Mouse (Mus musculus) limb, embryonic 14.5 days (tissue): Measurements from ENCODE around the gene Lrmda. TPM values are rescaled to one million over a fixed set of nuclear protein-coding genes. Genes with fewer than 3 reads are reported as not detected.

Experiments
- ATAC-seq: fragments of 200-750 bp; cut with Nextera tagmentation; 2 replicates; pipeline ENCODE4 v1.8.0; 2017; ENCODE audit warnings: low read depth, moderate number of reproducible peaks, moderate TSS enrichment; ENCODE audit not compliant: low FRiP score
- DNase-seq: peaks from one replicate; pipeline ENCODE4 v3.0.0-alpha.2; 2015; ENCODE audit warnings: low spot score
- H3K27ac ChIP-seq: fragments of 300-500 bp; sonication (generic); replicated peaks from 2 replicates; pipeline ENCODE4 v1.5.1; 2014; ENCODE audit warnings: low read depth, mild to moderate bottlenecking, low read length, moderate library complexity, mixed read lengths
- H3K27me3 ChIP-seq: fragments of 300-500 bp; sonication (generic); 2 replicates; pipeline ENCODE4 v1.6.1; 2014; ENCODE audit warnings: low read length, mixed read lengths; ENCODE audit not compliant: control insufficient read depth, insufficient read depth
- H3K36me3 ChIP-seq: fragments of 300-500 bp; sonication (generic); 2 replicates; pipeline ENCODE4 v1.6.1; 2014; ENCODE audit warnings: mild to moderate bottlenecking, low read length, moderate library complexity, mixed read lengths; ENCODE audit not compliant: control insufficient read depth, insufficient read depth
- H3K4me1 ChIP-seq: fragments of 300-500 bp; sonication (generic); 2 replicates; pipeline ENCODE4 v1.6.1; 2014; ENCODE audit warnings: antibody characterized with exemption, low read length, mixed read lengths; ENCODE audit not compliant: control insufficient read depth, insufficient read depth
- H3K4me2 ChIP-seq: fragments of 300-500 bp; sonication (generic); replicated peaks from 2 replicates; pipeline ENCODE4 v1.6.1; 2014; ENCODE audit warnings: low read depth, mild to moderate bottlenecking, low read length, moderate library complexity; ENCODE audit not compliant: severe bottlenecking
- H3K4me3 ChIP-seq: fragments of 300-500 bp; sonication (generic); replicated peaks from 2 replicates; pipeline ENCODE4 v1.5.1; 2014; ENCODE audit warnings: low read length
- H3K9ac ChIP-seq: fragments of 300-500 bp; sonication (generic); 2 replicates; pipeline ENCODE4 v1.6.1; 2014; ENCODE audit warnings: mild to moderate bottlenecking, low read depth, low read length, moderate library complexity; ENCODE audit not compliant: severe bottlenecking
- H3K9me3 ChIP-seq: fragments of 300-500 bp; sonication (generic); 2 replicates; pipeline ENCODE4 v1.6.1; 2016; ENCODE audit warnings: low read length; ENCODE audit not compliant: control insufficient read depth
- POLR2A ChIP-seq: fragments of 200-500 bp; IDR thresholded peaks from 2 replicates; pipeline ENCODE4 v1.8.0; 2012; ENCODE audit warnings: inconsistent platforms, mild to moderate bottlenecking, moderate library complexity, borderline replicate concordance; ENCODE audit not compliant: insufficient read depth, insufficient read length; ENCODE audit errors: extremely low read depth
- WGBS: fragments of 180-500 bp; shearing (Covaris S2); extraction: QIAGEN DNeasy Blood & Tissue Kit; methylation state at CpG from one replicate; pipeline ENCODE4 v1.1.7; 2014; 5-methylcytosine and 5-hydroxymethylcytosine counted together
- polyA plus RNA-seq, 2 experiments: library from polyadenylated mRNA; depleted of rRNA in 1 of 2; stranded (reverse) in 1 of 2; unstranded in 1 of 2; fragments of >200 nt; fragmentation: Nextera tagmentation in 1 of 2; extraction: Ambion mirVana in 1 of 2; gene quantifications; 2 replicates each; pipeline versions ENCODE4 v1.2.1 to v1.2.3; 2012 to 2014

The Lrmda gene
- polyA plus RNA-seq, 2 experiments: 0.08 to 0.72 TPM

GRCm38 (mm10) chr14:22201667-22202066 is 182.2 kb downstream of the Lrmda start:
- Histone ChIP-seq H3K9me3 (no peaks in the 10 kb centered on the region), H3K4me2 (no peak overlapping the region), H3K27ac (no peak overlapping the region), H3K9ac (no peak overlapping the region), H3K27me3 (no peaks in the 10 kb centered on the region), H3K4me3 (no peak overlapping the region), H3K36me3 (no peaks in the 10 kb centered on the region), H3K4me1 (no peaks in the 10 kb centered on the region; the same call in 1 of the 2 replicates)
- no peak for ATAC-seq
- TF ChIP-seq POLR2A: no peak
- WGBS: 36% methylated on average over 2 of the region's 2 CpGs
- no peak for DNase-seq

- H3K9me3 ChIP-seq: no peaks in the 10 kb centered on the region
- H3K27ac ChIP-seq: no peak overlapping the region
- H3K36me3 ChIP-seq: no peaks in the 10 kb centered on the region
- H3K27me3 ChIP-seq: no peaks in the 10 kb centered on the region
- no peak for DNase-seq
- no peak overlapping the region for H3K9ac ChIP-seq
- H3K4me2 ChIP-seq: no peak overlapping the region
- ATAC-seq: no peak
- WGBS: 86% methylated on average over 1 of the region's 1 CpGs
- H3K4me3 ChIP-seq: no peak overlapping the region
- TF ChIP-seq POLR2A: no peak
- no peaks in the 10 kb centered on the region for H3K4me1 ChIP-seq
Measured at GRCm38 (mm10) chr14:22210601-22211000, 191.1 kb downstream of the Lrmda start.

GRCm38 (mm10) chr14:22218183-22218582 is 198.7 kb downstream of the Lrmda start:
- H3K4me2 ChIP-seq: no peak overlapping the region
- H3K9me3 ChIP-seq: no peaks in the 10 kb centered on the region
- no peak for ATAC-seq
- no peaks in the 10 kb centered on the region for H3K36me3 ChIP-seq
- no peak for TF ChIP-seq POLR2A
- WGBS: 87% methylated on average over 4 of the region's 4 CpGs
- H3K4me3 ChIP-seq: no peak overlapping the region
- no peak overlapping the region for H3K27ac ChIP-seq
- H3K9ac ChIP-seq: no peak overlapping the region
- DNase-seq: no peak
- H3K4me1 ChIP-seq: no peaks in the 10 kb centered on the region
- H3K27me3 ChIP-seq: no peaks in the 10 kb centered on the region

- Histone ChIP-seq H3K27ac (no peak overlapping the region), H3K4me2 (no peak overlapping the region), H3K4me3 (no peak overlapping the region), H3K36me3 (no peaks in the 10 kb centered on the region), H3K4me1 (no peaks in the 10 kb centered on the region), H3K9ac (no peak overlapping the region), H3K27me3 (no peaks in the 10 kb centered on the region), H3K9me3 (no peaks in the 10 kb centered on the region)
- 82% methylated on average over 1 of the region's 1 CpGs for WGBS
- TF ChIP-seq POLR2A: no peak
- DNase-seq (no peak), ATAC-seq (no peak)
Measured at GRCm38 (mm10) chr14:22222038-22222437, 202.5 kb downstream of the Lrmda start.

GRCm38 (mm10) chr14:22222574-22222973 is 203.1 kb downstream of the Lrmda start:
- H3K4me2 ChIP-seq: no peak overlapping the region
- H3K4me3 ChIP-seq: no peak overlapping the region
- ATAC-seq (no peak), DNase-seq (no peak)
- H3K4me1 ChIP-seq: no peaks in the 10 kb centered on the region
- TF ChIP-seq POLR2A: no peak
- H3K36me3 ChIP-seq: no peaks in the 10 kb centered on the region
- no peak overlapping the region for H3K9ac ChIP-seq
- no peaks in the 10 kb centered on the region for H3K9me3 ChIP-seq
- 78% methylated on average over 3 of the region's 3 CpGs for WGBS
- H3K27me3 ChIP-seq: no peaks in the 10 kb centered on the region
- H3K27ac ChIP-seq: no peak overlapping the region

GRCm38 (mm10) chr14:22226205-22226604 is 206.7 kb downstream of the Lrmda start:
- H3K27ac ChIP-seq: no peak overlapping the region
- no peaks in the 10 kb centered on the region for H3K9me3 ChIP-seq
- H3K4me1 ChIP-seq: no peaks in the 10 kb centered on the region
- no peaks in the 10 kb centered on the region for H3K27me3 ChIP-seq
- no peak overlapping the region for H3K4me2 ChIP-seq
- no peak for ATAC-seq
- WGBS: 62% methylated on average over 2 of the region's 2 CpGs
- DNase-seq: no peak
- H3K36me3 ChIP-seq: no peaks in the 10 kb centered on the region
- no peak overlapping the region for H3K4me3 ChIP-seq
- H3K9ac ChIP-seq: no peak overlapping the region
- TF ChIP-seq POLR2A: no peak
